Mouse (Mus musculus) erythroblast, embryonic 14.5 days (primary cell): ENCODE measurements around the gene Ap5s1.

Source experiments
- GATA1 ChIP-seq: IDR thresholded peaks from 2 replicates; pipeline ENCODE4 v1.6.1; 2012; ENCODE audit warnings: low read length, inconsistent platforms, mixed read lengths
- TAL1 ChIP-seq: IDR thresholded peaks from 3 replicates; pipeline ENCODE4 v1.6.1; 2012; ENCODE audit warnings: low read length, inconsistent platforms, mixed read lengths

- no peak for TF ChIP-seq GATA1
- TF ChIP-seq TAL1: no peak
These were observed 1.5 kb downstream of the Ap5s1 start for GRCm38 (mm10) chr2:131208356-131208755.
